Mouse (Mus musculus) intestine, embryonic 14.5 days (tissue): ENCODE measurements around the gene Mid1ip1. TPM values are rescaled to one million over a fixed set of nuclear protein-coding genes. Genes with fewer than 3 reads are reported as not detected.

Experiments used
- ATAC-seq: fragments of 200-750 bp; cut with Nextera tagmentation; replicated peaks from 2 replicates; pipeline ENCODE4 v1.8.0; 2017; ENCODE audit warnings: low read depth, moderate number of reproducible peaks, moderate TSS enrichment, moderate library complexity; ENCODE audit not compliant: low FRiP score, low TSS enrichment
- DNase-seq: peaks from one replicate; pipeline ENCODE4 v3.0.0-alpha.2; 2018; ENCODE audit warnings: low spot score
- H3K27ac ChIP-seq: fragments of 300-500 bp; sonication (generic); 2 replicates; pipeline ENCODE4 v1.5.1; 2014; ENCODE audit warnings: low read depth, mild to moderate bottlenecking, control low read depth
- H3K27me3 ChIP-seq: fragments of 300-500 bp; sonication (generic); replicated peaks from 2 replicates; pipeline ENCODE4 v1.6.1; 2014; ENCODE audit warnings: low read length, control low read depth; ENCODE audit not compliant: control insufficient read depth, insufficient read depth
- H3K36me3 ChIP-seq: fragments of 300-500 bp; sonication (generic); 2 replicates; pipeline ENCODE4 v1.6.1; 2014; ENCODE audit warnings: low read length, control low read depth; ENCODE audit not compliant: control insufficient read depth, insufficient read depth
- H3K4me1 ChIP-seq: fragments of 300-500 bp; sonication (generic); replicated peaks from 2 replicates; pipeline ENCODE4 v1.6.1; 2014; ENCODE audit warnings: low read length, control low read depth, mixed read lengths; ENCODE audit not compliant: control insufficient read depth, insufficient read depth
- H3K4me2 ChIP-seq: fragments of 300-500 bp; sonication (generic); 2 replicates; pipeline ENCODE4 v1.6.1; 2014; ENCODE audit warnings: low read length
- H3K4me3 ChIP-seq: fragments of 300-500 bp; sonication (generic); 2 replicates; pipeline ENCODE4 v1.5.1; 2014; ENCODE audit warnings: low read depth, low read length, control low read depth, mixed read lengths
- H3K9ac ChIP-seq: fragments of 300-500 bp; sonication (generic); 2 replicates; pipeline ENCODE4 v1.6.1; 2014; ENCODE audit warnings: mild to moderate bottlenecking, low read length
- H3K9me3 ChIP-seq: fragments of 300-500 bp; sonication (generic); 2 replicates; pipeline ENCODE4 v1.6.1; 2016; ENCODE audit warnings: low read length, control low read depth; ENCODE audit not compliant: control insufficient read depth
- WGBS: fragments of 180-500 bp; shearing (Covaris S2); extraction: QIAGEN DNeasy Blood & Tissue Kit; methylation state at CpG from one replicate; pipeline ENCODE4 v1.1.7; 2014; 5-methylcytosine and 5-hydroxymethylcytosine counted together
- polyA plus RNA-seq: library from polyadenylated mRNA; unstranded; fragments of >200 nt; fragmentation: Nextera tagmentation; extraction: Ambion mirVana; gene quantifications from 2 replicates; pipeline ENCODE4 v1.2.1, GENCODE M21; 2014

Mid1ip1 gene
- 72.8 and 79.8 TPM in 2 replicates for polyA plus RNA-seq

- Histone ChIP-seq H3K9me3 (no peaks in the 10 kb centered on the region), H3K27ac (peak within 1 kb of the TSS; percentile 74), H3K4me3 (peak within 1 kb of the TSS; percentile 20), H3K27me3 (0 out of 2 replicates have a peak, but pooled peaks cover 3% of the 10 kb centered on the region), H3K36me3 (no peaks in the 10 kb centered on the region), H3K4me2 (peak within 1 kb of the TSS; percentile 43), H3K4me1 (no peaks in the 10 kb centered on the region; the same call in 1 of the 2 replicates), H3K9ac (no peak within 1 kb of the TSS)
- 12% methylated on average over 12 of the region's 12 CpGs for WGBS
- DNase-seq (peak; percentile 79), ATAC-seq (peak; percentile 64; the same call in 1 of the 2 replicates)
These were observed at the start of gene Mid1ip1 for GRCm38 (mm10) chrX:10714696-10715140. Gene Mid1ip1 (plus strand): TSS chrX:10715013.

- 83% methylated on average over 5 of the region's 5 CpGs for WGBS
- no peak overlapping the region for H3K4me2 ChIP-seq
- no peaks in the 10 kb centered on the region for H3K9me3 ChIP-seq
- no peaks in the 10 kb centered on the region for H3K36me3 ChIP-seq
- H3K4me1 ChIP-seq, result no peaks in the 10 kb centered on the region
- H3K4me3 ChIP-seq, result no peak overlapping the region
- no peak for ATAC-seq
- no peak for DNase-seq
- H3K9ac ChIP-seq, result no peak overlapping the region
- H3K27me3 ChIP-seq, result no peaks in the 10 kb centered on the region
- no peak overlapping the region for H3K27ac ChIP-seq
These were observed 20.2 kb upstream of the Mid1ip1 start for GRCm38 (mm10) chrX:10694455-10695180.

- ATAC-seq (no peak), DNase-seq (no peak)
- Histone ChIP-seq H3K4me2 (no peak overlapping the region), H3K27ac (no peak overlapping the region), H3K27me3 (no peaks in the 10 kb centered on the region), H3K36me3 (no peaks in the 10 kb centered on the region), H3K4me3 (no peak overlapping the region), H3K4me1 (no peaks in the 10 kb centered on the region), H3K9ac (no peak overlapping the region), H3K9me3 (no peaks in the 10 kb centered on the region)
- 96% methylated on average over 3 of the region's 3 CpGs for WGBS
These were observed 8.1 kb upstream of the Mid1ip1 start for GRCm38 (mm10) chrX:10706728-10707127.

- H3K9me3 ChIP-seq, result no peaks in the 10 kb centered on the region
- H3K4me2 ChIP-seq, result peak overlapping the region; percentile 43
- ATAC-seq (no peak), DNase-seq (no peak)
- 0 out of 2 replicates have a peak, but pooled peaks cover 3% of the 10 kb centered on the region for H3K27me3 ChIP-seq
- WGBS, result 31% methylated on average over 11 of the region's 11 CpGs
- no peak overlapping the region for H3K9ac ChIP-seq
- H3K4me1 ChIP-seq, result no peaks in the 10 kb centered on the region; the same call in 1 of the 2 replicates
- no peak overlapping the region for H3K4me3 ChIP-seq
- no peaks in the 10 kb centered on the region for H3K36me3 ChIP-seq
- peak overlapping the region; percentile 54; the same call in 1 of the 2 replicates for H3K27ac ChIP-seq
These were observed 775 bp upstream of the Mid1ip1 start for GRCm38 (mm10) chrX:10713839-10714637.

GRCm38 (mm10) chrX:10716917-10717763 is 2.3 kb downstream of the Mid1ip1 start:
- peak; percentile 91 for ATAC-seq

GRCm38 (mm10) chrX:10718021-10718837 is 3.4 kb downstream of the Mid1ip1 start:
- no peaks in the 10 kb centered on the region for H3K9me3 ChIP-seq
- H3K4me1 ChIP-seq, result no peaks in the 10 kb centered on the region; the same call in 1 of the 2 replicates
- WGBS, result 10% methylated on average over 60 of the region's 61 CpGs
- H3K27me3 ChIP-seq, result 0 out of 2 replicates have a peak, but pooled peaks cover 3% of the 10 kb centered on the region
- peak overlapping the region; percentile 86 for H3K27ac ChIP-seq
- peak overlapping the region; percentile 71 for H3K9ac ChIP-seq
- H3K4me2 ChIP-seq, result peak overlapping the region; percentile 56
- DNase-seq (peak; percentile 74), ATAC-seq (no peak)
- peak overlapping the region; percentile 60 for H3K4me3 ChIP-seq
- no peaks in the 10 kb centered on the region for H3K36me3 ChIP-seq

More at GRCm38 (mm10) chrX:10716917-10717763, 2.3 kb downstream of the Mid1ip1 start:
- Histone ChIP-seq H3K9ac (peak overlapping the region; percentile 71), H3K4me3 (peak overlapping the region; percentile 60), H3K27me3 (0 out of 2 replicates have a peak, but pooled peaks cover 3% of the 10 kb centered on the region), H3K4me2 (peak overlapping the region; percentile 56), H3K9me3 (no peaks in the 10 kb centered on the region), H3K36me3 (no peaks in the 10 kb centered on the region), H3K27ac (peak overlapping the region; percentile 86), H3K4me1 (no peaks in the 10 kb centered on the region; the same call in 1 of the 2 replicates)
- peak; percentile 85 for DNase-seq
- 18% methylated on average over 49 of the region's 50 CpGs for WGBS

- 0 out of 2 replicates have a peak, but pooled peaks have one; percentile 32 for ATAC-seq
- Histone ChIP-seq H3K9me3 (no peaks in the 10 kb centered on the region), H3K27ac (peak overlapping the region; percentile 86), H3K4me1 (no peaks in the 10 kb centered on the region; the same call in 1 of the 2 replicates), H3K4me3 (peak overlapping the region; percentile 60), H3K9ac (peak overlapping the region; percentile 71), H3K4me2 (peak overlapping the region; percentile 56), H3K36me3 (no peaks in the 10 kb centered on the region), H3K27me3 (0 out of 2 replicates have a peak, but pooled peaks cover 3% of the 10 kb centered on the region)
- 11% methylated on average over 22 of the region's 22 CpGs for WGBS
- peak; percentile 57 for DNase-seq
These were observed 4.2 kb downstream of the Mid1ip1 start for GRCm38 (mm10) chrX:10718838-10719539.
